Mouse (Mus musculus) adipocyte (in vitro differentiated cells): ENCODE results near the gene Gm11634.
A peak's percentile ranks its signal among the peaks of the same experiment; 100 is the strongest.
"Not testable (repeated sequence)": the region's sequence is repeated elsewhere in the genome, so short reads cannot be mapped to it uniquely, and the experiment has no call there.

Experiments used
- DNase-seq: peaks from one replicate; pipeline ENCODE4 v3.0.0-alpha.2; 2016; ENCODE audit warnings: low spot score

The Gm11634 gene

GRCm38 (mm10) chr11:101616948-101617767, 18.1 kb upstream of the Gm11634 start:
- no peak for DNase-seq

DNA sequence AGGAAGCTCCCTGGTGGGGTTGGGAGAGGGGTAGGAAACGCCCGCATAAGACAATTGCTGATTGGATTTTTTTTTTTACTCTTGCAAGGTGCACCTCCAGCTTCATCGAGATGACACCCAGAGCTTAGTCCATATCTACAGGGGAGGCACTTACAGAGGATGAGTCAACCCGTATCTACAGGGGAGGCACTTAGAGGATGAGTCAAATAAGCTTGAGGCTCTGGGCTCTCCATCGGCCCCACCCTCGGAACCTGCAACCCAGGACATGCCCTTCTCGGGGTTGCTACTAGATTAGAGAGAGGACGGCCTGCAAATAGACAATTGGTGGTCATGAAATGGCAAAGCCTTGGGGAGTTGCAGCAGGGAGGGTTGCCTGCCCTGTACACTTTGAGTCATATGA, 17.0 kb upstream of the Gm11634 start:
- DNase-seq = no peak

GRCm38 (mm10) chr11:101615380-101615779, 16.3 kb upstream of the Gm11634 start:
- DNase-seq = no peak

DNA sequence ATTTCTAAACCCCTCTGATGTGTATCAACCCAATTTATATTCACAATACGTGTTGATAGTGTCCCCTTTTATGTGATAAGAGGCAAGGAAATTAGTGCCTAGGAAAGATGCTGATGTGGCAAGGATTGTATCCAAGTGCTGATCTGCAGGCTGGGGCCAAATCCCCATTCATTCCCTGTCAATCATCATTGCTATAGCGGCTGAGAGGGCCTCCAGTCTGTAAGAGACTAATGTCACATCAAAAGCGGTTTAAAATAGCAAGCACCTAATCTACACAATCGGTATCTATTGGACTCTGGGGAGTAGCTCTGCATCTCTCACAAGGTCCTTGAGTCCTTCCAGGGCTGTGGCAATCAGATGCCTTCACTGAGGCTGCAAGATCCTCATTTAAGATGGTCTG, 15.1 kb upstream of the Gm11634 start:
- no peak for DNase-seq

GRCm38 (mm10) chr11:101613596-101613995, 14.5 kb upstream of the Gm11634 start:
- DNase-seq = no peak

- DNase-seq = no peak
These were observed 11.4 kb upstream of the Gm11634 start for GRCm38 (mm10) chr11:101610445-101610844.

- DNase-seq = not testable (repeated sequence)
These were observed 8.1 kb upstream of the Gm11634 start for GRCm38 (mm10) chr11:101607134-101607533.

DNA sequence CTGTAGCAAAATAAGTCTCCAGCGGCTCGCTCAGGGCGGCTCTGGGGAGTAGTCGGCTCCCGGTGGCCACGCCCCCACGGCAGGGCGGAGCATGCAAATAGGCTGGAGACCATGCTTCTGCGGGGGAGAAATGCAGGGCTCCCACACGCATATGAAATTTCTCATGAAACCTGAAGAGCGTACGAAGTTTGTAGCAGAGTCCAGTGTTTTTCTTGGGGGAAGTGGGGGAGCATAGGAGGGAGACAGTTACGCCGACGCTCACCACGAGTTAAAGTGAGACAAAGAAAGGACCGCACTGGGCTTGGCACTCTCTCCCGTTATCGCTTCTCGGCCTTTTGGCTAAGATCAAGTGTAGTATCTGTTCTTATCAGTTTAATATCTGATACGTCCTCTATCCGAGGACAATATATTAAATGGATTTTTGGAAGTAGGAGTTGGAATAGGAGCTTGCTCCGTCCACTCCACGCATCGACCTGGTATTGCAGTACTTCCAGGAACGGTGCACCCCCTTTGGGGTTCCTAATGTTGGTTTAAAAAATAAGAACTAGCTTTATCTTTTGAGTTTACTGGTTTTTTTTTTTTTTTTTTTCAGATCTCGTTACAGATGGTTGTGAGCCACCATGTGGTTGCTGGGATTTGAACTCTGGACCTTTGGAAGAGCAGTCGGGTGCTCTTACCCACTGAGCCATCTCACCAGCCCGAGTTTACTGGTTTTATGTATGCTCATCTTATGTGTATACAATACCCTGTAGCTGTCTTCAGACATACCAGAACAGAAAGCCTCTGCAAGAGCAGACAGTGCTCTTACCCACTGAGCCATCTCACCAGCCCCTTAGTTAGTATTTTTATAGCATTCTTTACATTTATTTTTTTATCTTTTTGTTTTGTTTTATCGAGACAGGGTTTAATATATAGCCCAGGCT, 5.7 kb upstream of the Gm11634 start:
- not testable (repeated sequence) for DNase-seq

DNA sequence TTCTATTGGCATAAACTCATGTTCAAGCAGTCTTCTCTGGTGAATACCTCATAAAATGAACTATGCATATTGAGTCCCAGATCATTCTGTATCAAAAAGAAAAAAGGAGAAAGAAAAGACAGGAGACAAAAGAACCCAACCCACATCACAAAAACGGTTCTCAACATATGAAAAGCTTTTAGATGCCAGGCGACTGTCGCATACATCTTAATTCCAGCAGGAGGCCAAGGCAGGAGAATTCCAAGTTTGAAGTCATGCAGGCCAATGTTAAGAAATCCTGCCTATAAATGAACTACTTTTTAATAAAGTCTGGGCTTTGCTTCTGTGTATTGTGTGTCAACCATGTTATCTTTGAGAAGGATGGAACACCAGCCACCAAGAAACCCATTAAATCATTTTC, 5.1 kb upstream of the Gm11634 start:
- no peak for DNase-seq

- DNase-seq = peak; percentile 91
These were observed 3.4 kb upstream of the Gm11634 start for GRCm38 (mm10) chr11:101602491-101602890.

DNA sequence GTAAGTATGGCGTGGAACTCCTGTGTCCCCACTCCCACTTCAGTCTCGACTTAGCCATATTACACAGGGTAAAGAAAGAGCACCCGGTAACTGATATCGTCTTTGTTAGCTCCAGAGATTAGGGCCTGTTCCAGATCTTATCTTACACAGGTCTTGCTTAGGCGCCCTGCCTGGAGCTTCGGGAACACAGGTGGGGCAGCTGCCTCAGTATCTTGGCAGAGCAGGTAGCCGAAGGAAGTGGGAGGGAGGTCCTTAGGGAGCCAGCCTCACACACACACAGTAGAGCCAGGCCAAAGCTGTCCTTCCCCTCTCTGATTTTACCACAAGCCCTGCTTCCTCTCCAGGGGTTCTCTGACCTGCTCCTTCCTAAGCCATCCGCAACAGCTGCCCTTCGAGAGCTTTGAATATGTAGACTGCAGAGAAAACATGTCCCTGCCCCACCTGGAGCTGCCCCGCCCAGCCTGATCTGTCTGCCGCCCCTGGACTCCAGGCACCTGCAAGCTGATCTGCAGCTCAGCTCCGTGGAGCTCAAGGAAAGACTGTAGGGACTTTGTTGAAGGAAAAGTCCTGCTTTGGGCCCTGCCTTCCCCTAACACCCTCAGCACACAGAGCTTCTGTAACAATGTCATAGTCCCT, 8.9 kb downstream of the Gm11634 start:
- DNase-seq = no peak

DNA sequence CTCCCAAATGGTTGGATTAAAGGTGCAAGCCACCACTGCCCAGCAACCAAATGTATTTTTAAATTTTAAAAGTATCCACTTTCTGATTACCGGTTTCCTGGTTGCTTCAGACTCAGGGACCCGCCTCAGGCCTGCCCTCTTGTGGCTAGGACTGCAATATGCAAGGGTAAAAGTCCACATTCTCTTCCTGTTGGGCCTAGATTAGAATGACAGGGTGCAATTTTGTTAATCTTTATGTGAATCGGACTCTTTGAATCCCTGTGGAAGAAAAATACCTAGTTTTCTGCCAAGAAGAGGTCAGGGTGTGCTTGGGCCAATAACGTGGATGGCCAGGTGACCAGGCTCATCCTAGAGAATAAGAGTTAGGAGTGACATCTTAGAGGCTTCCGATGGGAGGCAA, 9.6 kb downstream of the Gm11634 start:
- DNase-seq = peak; percentile 79

DNA sequence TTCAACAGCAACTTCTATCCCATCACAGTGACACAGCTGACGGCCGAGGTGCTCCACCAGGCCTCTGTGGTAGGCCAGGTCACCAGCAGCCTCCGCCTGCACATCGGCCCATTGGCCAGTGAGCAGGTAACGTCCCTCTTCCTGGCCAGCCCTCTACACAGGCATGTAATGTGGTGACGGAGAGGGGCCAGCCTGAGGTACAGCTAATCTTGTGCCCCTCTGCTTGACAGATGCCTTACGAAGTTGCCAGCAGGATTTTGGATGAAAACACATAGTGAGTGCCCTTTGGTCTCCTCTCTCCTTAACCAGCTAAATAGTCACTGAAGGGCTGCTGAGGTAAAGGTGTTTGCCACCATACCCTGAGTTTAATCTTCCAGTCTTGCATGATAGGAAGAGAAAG, 10.2 kb downstream of the Gm11634 start:
- no peak for DNase-seq

GRCm38 (mm10) chr11:101587676-101588075, 11.4 kb downstream of the Gm11634 start:
- peak; percentile 83 for DNase-seq

GRCm38 (mm10) chr11:101585805-101586204, 13.3 kb downstream of the Gm11634 start:
- DNase-seq = no peak

DNA sequence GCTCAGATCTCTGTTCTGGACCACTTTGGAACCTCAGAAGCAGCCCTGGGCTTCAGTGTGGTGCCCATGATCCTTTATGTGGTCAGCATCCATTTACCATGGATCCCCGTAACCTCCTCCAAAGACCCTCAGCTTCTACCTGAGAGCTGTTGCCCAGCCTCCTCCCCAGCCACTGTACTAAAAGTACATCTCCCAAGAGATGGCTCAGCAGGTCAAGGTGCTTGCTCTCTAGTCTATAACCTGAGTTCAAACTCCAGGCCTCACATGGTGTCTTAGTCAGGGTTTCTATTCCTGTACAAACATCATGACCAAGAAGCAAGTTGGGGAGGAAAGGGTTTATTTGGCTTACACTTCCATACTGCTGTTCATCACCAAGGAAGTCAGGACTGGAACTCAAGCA, 14.0 kb downstream of the Gm11634 start:
- DNase-seq = not testable (repeated sequence)

GRCm38 (mm10) chr11:101583205-101583604, 15.9 kb downstream of the Gm11634 start:
- DNase-seq = no peak

DNA sequence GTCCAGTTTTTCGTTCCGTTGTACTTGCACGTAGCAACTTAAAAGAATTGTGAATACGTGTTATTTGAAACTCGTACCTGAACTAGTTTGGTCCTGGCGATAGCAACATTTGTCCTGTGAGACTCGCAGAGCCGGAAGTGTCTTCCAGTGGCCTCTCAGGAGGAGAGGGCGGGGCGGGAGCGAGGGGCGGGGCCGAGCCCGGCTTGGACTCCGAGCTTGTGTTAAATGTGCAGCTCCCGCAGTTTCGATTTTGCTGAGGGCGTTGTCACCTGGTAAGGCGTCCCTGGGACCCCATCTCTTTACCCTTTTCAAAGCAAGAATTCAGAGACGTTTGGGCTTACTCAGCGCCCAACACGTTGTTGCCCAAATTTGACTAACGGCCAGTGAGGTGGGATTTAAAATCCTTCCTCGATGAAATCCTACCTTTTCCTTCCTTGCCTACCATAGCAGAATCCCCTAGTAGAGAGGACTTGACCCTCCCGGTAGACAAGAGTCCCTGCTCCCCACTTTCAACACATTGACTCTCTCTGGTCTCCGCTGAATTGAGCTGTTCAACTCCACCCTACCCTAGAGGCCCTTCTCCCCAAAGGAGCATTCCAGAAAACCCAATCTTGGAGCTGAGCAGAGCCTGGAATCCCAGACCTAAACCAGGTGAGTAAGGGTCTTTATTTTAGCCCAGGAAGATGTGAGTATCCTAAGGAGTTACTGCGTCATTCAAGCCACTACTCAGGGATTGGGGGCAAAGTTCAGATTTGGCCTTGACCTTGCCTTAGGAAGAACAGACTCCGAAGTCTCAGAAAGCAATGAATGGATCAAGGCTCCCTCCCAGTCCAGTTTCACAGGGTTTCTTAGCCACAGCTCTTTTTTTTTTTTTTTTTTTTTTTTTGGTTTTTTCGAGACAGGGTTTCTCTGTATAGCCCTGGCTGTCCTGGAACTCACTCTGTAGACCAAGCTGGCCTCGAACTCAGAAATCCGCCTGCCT, 16.7 kb downstream of the Gm11634 start, which contains the start of gene Tmem106a:
Gene Tmem106a (plus strand): TSS at position 189 of the 982 bp plus-strand sequence.
- DNase-seq = peak; percentile 81

DNA sequence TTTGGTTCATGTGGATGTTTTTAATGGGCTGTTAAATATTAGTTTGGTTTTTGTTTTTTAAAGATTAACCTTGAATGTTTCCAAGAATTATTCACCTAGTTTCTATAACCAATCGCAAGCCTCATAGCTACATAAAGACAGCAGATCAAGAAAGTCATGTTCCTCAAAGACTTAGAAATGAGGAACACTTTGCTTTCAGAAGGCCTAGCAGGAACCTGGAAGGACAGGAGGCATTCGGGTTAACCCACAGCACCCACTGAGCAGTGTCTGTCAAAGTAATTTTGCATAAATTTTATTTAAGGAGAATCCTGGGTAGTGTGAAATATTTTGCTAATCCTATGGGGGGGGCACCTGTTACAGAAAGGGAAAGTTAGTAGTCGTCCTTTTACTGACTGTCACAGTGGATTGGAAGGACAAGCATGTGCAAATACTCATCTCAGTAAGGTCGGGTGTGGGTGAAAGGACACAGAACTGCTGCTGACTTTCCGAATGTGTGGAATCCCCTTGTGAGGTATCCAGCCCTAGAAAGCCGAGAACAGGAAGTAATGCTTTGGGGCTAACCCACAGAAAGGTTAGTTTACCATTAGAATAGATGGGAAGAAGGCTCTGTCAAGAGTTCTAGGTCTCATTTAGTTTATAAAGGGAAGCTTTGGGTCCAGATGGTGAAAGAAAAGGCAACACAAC, 17.8 kb downstream of the Gm11634 start:
- no peak for DNase-seq

DNA sequence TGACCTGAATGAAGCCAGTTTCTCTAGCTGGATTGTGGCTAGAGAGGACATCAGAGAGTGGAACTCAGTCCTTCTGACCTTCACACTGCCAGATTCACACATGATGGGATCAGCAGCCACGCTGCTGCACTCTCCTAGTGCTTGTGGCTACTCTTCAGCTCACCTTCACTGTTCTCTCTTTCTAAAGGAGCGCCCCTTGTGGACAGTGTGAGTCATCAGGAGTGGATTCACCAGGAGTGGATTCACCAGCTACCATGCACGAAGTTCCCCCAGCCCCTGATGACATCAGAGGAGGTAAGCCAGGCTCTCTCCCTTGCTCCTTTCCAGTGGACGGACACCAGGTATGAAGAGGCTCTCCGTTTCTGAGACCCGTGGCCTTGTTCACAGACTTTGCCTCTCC, 22.9 kb downstream of the Gm11634 start:
- no peak for DNase-seq

- DNase-seq = no peak
These were observed 30.6 kb downstream of the Gm11634 start for GRCm38 (mm10) chr11:101568421-101568820.
